ENCODE assay signal across 22 mouse cellular contexts in the genomic region with DNA sequence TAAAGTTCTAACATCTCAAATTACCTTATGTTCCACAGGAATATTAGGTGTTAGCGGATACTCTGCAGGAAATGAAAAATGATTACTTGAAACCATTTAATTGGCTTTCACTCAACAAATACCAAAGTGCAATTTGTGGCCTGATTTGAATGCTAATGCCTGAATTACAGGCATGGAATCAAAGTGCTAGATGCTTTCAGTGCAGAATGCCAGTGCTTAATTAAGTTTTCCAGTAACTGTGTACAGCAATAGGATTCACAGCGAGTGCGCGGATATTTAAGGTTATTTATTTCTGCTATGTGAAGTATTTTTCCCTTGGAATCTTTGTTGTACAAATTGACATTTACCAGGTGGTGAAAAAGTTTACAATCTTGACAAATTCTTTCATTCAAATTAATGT.
DNase-seq lines count a peak whose midpoint lies in the region; ATAC-seq lines count a peak whose summit lies in the region.
"Had no signal": no experiment of that assay in that cellular context is flagged by ENCODE, and none has a peak within 500 bp of the region (broad histone marks: within the 10 kb centered on the region; RNA-seq: fewer than 3 reads in every experiment).

No protein-coding gene starts in this region.

- no peak overlapping the region for H3K4me3 ChIP-seq in forebrain, embryonic 14.5 days (ENCODE audit: low read depth, low read length)
- H3K4me3 ChIP-seq in forebrain, embryonic 12.5 days (replicated peaks): no peak overlapping the region
- no peak overlapping the region for H3K4me3 ChIP-seq in midbrain, embryonic 14.5 days (replicated peaks; ENCODE audit: low read depth, low read length)
- no peak overlapping the region for H3K4me3 ChIP-seq in midbrain, embryonic 10.5 days
- H3K4me3 ChIP-seq: embryonic facial prominence, embryonic 10.5 days; embryonic facial prominence, embryonic 12.5 days; forebrain, embryonic 15.5 days had no signal

- no peak overlapping the region for H3K27ac ChIP-seq in forebrain, embryonic 14.5 days (ENCODE audit: low read depth, low read length)
- no peak overlapping the region for H3K27ac ChIP-seq in forebrain, embryonic 12.5 days
- no peak overlapping the region for H3K27ac ChIP-seq in midbrain, embryonic 14.5 days (replicated peaks; ENCODE audit: low read depth, low read length)
- H3K27ac ChIP-seq in midbrain, embryonic 10.5 days (replicated peaks): no peak overlapping the region
- H3K27ac ChIP-seq: embryonic facial prominence, embryonic 10.5 days; embryonic facial prominence, embryonic 12.5 days; forebrain, embryonic 15.5 days had no signal

- H3K9me3 ChIP-seq in forebrain, embryonic 14.5 days (replicated peaks; ENCODE audit: control insufficient read depth, low read length): no peaks in the 10 kb centered on the region
- no peaks in the 10 kb centered on the region for H3K9me3 ChIP-seq in forebrain, embryonic 12.5 days
- H3K9me3 ChIP-seq in midbrain, embryonic 14.5 days (ENCODE audit: control insufficient read depth, low read length): no peaks in the 10 kb centered on the region
- H3K9me3 ChIP-seq in midbrain, embryonic 10.5 days (replicated peaks): no peaks in the 10 kb centered on the region
- H3K9me3 ChIP-seq: embryonic facial prominence, embryonic 10.5 days; embryonic facial prominence, embryonic 12.5 days; forebrain, embryonic 15.5 days; G1E had no signal

- DNase-seq in forebrain, embryonic 14.5 days (ENCODE audit: low spot score): peak; percentile 44
- peak; percentile 11 for DNase-seq in midbrain, embryonic 14.5 days
- no peak for DNase-seq in midbrain, embryonic 10.5 days (ENCODE audit: low spot score)
- peak; percentile 34 for DNase-seq in forelimb bud, embryonic 11.5 days (ENCODE audit: low read depth, low spot score)
- DNase-seq in left cerebral cortex, postnatal 25 days (ENCODE audit: low spot score in 2 of 2): no peak
- DNase-seq: adrenal gland, adult 2 months; adrenal gland, postnatal 10 days; adrenal gland, postnatal 25 days; B cell, adult 2 months; cerebellum, adult 11-12 months; cerebellum, adult 2 months; cerebellum, adult 9-10 months; cerebellum, postnatal 10 days; cerebellum, postnatal 25 days; forebrain, postnatal 0 days had no signal

- no peaks in the 10 kb centered on the region for H3K27me3 ChIP-seq in forebrain, embryonic 14.5 days (replicated peaks; ENCODE audit: control insufficient read depth, insufficient read depth, low read length)
- no peaks in the 10 kb centered on the region for H3K27me3 ChIP-seq in forebrain, embryonic 12.5 days
- no peaks in the 10 kb centered on the region for H3K27me3 ChIP-seq in midbrain, embryonic 14.5 days (ENCODE audit: control insufficient read depth, insufficient read depth, low read length)
- no peaks in the 10 kb centered on the region for H3K27me3 ChIP-seq in midbrain, embryonic 10.5 days (ENCODE audit: low read depth, poor library complexity, severe bottlenecking)
- H3K27me3 ChIP-seq: CH12.LX; embryonic facial prominence, embryonic 12.5 days; forebrain, embryonic 15.5 days had no signal

- intact Hi-C loops in left cerebral cortex, postnatal 25 days (cut with DNase I): no loop called here

- no peaks in the 10 kb centered on the region for H3K36me3 ChIP-seq in forebrain, embryonic 14.5 days (ENCODE audit: control insufficient read depth, insufficient read depth, low read length)
- H3K36me3 ChIP-seq in forebrain, embryonic 12.5 days (replicated peaks): no peaks in the 10 kb centered on the region
- H3K36me3 ChIP-seq in midbrain, embryonic 14.5 days (ENCODE audit: control insufficient read depth, insufficient read depth, low read length): no peaks in the 10 kb centered on the region
- no peaks in the 10 kb centered on the region for H3K36me3 ChIP-seq in midbrain, embryonic 10.5 days
- H3K36me3 ChIP-seq: embryonic facial prominence, embryonic 10.5 days; embryonic facial prominence, embryonic 12.5 days; forebrain, embryonic 15.5 days; G1E had no signal

- 46% methylated on average over 4 of the region's 4 CpGs for WGBS in forebrain, embryonic 14.5 days
- 72% methylated on average over 4 of the region's 4 CpGs for WGBS in forebrain, embryonic 12.5 days
- WGBS in midbrain, embryonic 14.5 days: 88% methylated on average over 4 of the region's 4 CpGs
- 93% methylated on average over 4 of the region's 4 CpGs for WGBS in midbrain, embryonic 10.5 days

- H3K4me2 ChIP-seq in forebrain, embryonic 14.5 days (ENCODE audit: low read length): no peak overlapping the region
- no peak overlapping the region for H3K4me2 ChIP-seq in forebrain, embryonic 12.5 days
- no peak overlapping the region for H3K4me2 ChIP-seq in midbrain, embryonic 14.5 days (ENCODE audit: low read length)
- H3K4me2 ChIP-seq: embryonic facial prominence, embryonic 12.5 days; forebrain, embryonic 15.5 days had no signal

- H3K9ac ChIP-seq in forebrain, embryonic 14.5 days (ENCODE audit: low read length): no peak overlapping the region
- H3K9ac ChIP-seq in forebrain, embryonic 12.5 days: no peak overlapping the region
- H3K9ac ChIP-seq in midbrain, embryonic 14.5 days (replicated peaks; ENCODE audit: low read length): no peak overlapping the region
- H3K9ac ChIP-seq: embryonic facial prominence, embryonic 12.5 days; forebrain, embryonic 15.5 days; forebrain, postnatal 0 days had no signal

- no peaks in the 10 kb centered on the region for H3K4me1 ChIP-seq in forebrain, embryonic 14.5 days (ENCODE audit: control insufficient read depth, insufficient read depth, low read length)
- H3K4me1 ChIP-seq in forebrain, embryonic 12.5 days: no peaks in the 10 kb centered on the region
- no peaks in the 10 kb centered on the region for H3K4me1 ChIP-seq in midbrain, embryonic 14.5 days (ENCODE audit: control insufficient read depth, insufficient read depth, low read length)
- no peaks in the 10 kb centered on the region for H3K4me1 ChIP-seq in midbrain, embryonic 10.5 days
- H3K4me1 ChIP-seq: embryonic facial prominence, embryonic 10.5 days; embryonic facial prominence, embryonic 12.5 days; forebrain, embryonic 15.5 days had no signal

- no peak for ATAC-seq in forebrain, embryonic 14.5 days
- ATAC-seq in forebrain, embryonic 12.5 days (ENCODE audit: low FRiP score): no peak
- ATAC-seq in midbrain, embryonic 14.5 days (ENCODE audit: low FRiP score, low TSS enrichment): no peak
- ATAC-seq: CD4-positive, CD25-positive, alpha-beta regulatory T cell, adult 4 months; forebrain, embryonic 15.5 days; forebrain, postnatal 0 days had no signal

Comparison
In these comparisons a context has a peak if more than half of its experiments do, and no peak if none do; other contexts are left out.
1. DNase-seq: peak in forebrain, embryonic 14.5 days (single experiment), midbrain, embryonic 14.5 days (single experiment) and forelimb bud, embryonic 11.5 days (single experiment); none in midbrain, embryonic 10.5 days (single experiment) and left cerebral cortex, postnatal 25 days (0 of 2).